Mouse (Mus musculus): Measurements from ENCODE around the gene Trem3. TPM values are rescaled to one million over a fixed set of nuclear protein-coding genes. Genes with fewer than 3 reads are reported as not detected.

The Trem3 gene
- polyA plus RNA-seq, 1 experiment from 2014 or later, result 0.51 TPM

DNA sequence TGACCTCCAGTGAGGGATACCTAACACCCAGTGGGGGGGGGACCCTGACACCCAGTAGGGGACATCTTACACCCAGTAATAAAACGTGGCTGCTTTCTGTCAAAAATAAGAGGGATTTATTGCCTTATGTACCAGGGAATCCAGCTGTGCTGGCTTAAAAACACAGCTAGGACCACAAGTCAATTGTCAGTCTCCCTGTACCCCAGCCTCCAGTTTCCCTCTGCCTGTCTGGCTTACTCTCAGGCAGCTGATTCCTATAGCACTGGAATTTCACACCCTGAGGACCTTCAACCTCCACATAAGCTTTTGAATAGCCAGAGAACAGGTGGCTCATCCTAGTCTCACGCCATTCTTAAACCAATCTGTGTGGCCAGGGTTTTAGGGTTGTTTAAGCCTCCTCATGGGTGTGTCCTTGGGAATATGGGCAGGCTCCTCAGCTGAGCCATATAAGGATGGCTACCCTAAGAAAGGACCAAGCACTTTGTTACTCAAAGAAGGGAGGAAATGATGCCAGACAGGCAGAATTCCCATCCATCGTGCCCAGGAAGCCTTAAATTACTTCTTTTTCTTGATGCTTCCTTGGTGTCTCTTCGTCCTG is 11.7 kb upstream of the Trem3 start:
- Histone ChIP-seq H3K4me2 (ENCODE audit: low read depth, low read length) (no peak overlapping the region), H3K9ac (ENCODE audit: low read length) (no peak overlapping the region), H3K27ac (ENCODE audit: low read length) (no peak overlapping the region), H3K4me3 (ENCODE audit: low read length) (no peak overlapping the region), H3K27me3 (ENCODE audit: control insufficient read depth, insufficient read depth, low read depth, low read length) (no peaks in the 10 kb centered on the region), H3K4me1 (replicated peaks; ENCODE audit: control insufficient read depth, insufficient read depth, low read length) (no peaks in the 10 kb centered on the region), H3K36me3 (ENCODE audit: control insufficient read depth, insufficient read depth, low read length) (no peaks in the 10 kb centered on the region), H3K9me3 (ENCODE audit: control insufficient read depth, low read length) (no peaks in the 10 kb centered on the region)
- WGBS, result 31% methylated on average over 4 of the region's 4 CpGs
- no peak for ATAC-seq (ENCODE audit: low read depth)

DNA sequence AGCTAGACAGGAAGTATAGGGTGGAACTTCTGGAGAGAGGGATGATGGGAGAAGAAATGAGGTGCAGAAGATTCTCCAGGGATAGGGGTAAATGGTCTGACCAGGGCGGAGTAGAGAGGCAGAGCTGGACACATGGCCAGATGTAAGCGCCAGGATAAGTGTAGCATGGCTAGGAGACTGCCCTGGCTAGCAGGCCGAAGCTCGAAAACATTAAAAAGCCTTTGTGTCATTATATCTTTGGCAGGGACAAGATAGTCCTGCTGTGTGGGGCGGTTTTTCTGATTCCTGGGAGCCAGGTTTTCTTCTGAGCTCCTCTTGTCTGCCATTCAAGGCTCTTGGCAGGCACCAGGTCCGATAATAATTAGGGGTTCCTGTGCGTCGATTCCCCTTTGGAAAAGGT is 10.0 kb upstream of the Trem3 start:
- H3K9me3 ChIP-seq (ENCODE audit: control insufficient read depth, low read length), result no peaks in the 10 kb centered on the region
- no peak overlapping the region for H3K4me2 ChIP-seq (ENCODE audit: low read depth, low read length)
- no peak overlapping the region for H3K9ac ChIP-seq (ENCODE audit: low read length)
- H3K27me3 ChIP-seq (ENCODE audit: control insufficient read depth, insufficient read depth, low read depth, low read length), result no peaks in the 10 kb centered on the region
- no peak overlapping the region for H3K4me3 ChIP-seq (ENCODE audit: low read length)
- H3K4me1 ChIP-seq (replicated peaks; ENCODE audit: control insufficient read depth, insufficient read depth, low read length), result no peaks in the 10 kb centered on the region
- 85% methylated on average over 8 of the region's 8 CpGs for WGBS
- no peak for ATAC-seq (ENCODE audit: low read depth)
- H3K27ac ChIP-seq (ENCODE audit: low read length), result no peak overlapping the region
- H3K36me3 ChIP-seq (ENCODE audit: control insufficient read depth, insufficient read depth, low read length), result no peaks in the 10 kb centered on the region

DNA sequence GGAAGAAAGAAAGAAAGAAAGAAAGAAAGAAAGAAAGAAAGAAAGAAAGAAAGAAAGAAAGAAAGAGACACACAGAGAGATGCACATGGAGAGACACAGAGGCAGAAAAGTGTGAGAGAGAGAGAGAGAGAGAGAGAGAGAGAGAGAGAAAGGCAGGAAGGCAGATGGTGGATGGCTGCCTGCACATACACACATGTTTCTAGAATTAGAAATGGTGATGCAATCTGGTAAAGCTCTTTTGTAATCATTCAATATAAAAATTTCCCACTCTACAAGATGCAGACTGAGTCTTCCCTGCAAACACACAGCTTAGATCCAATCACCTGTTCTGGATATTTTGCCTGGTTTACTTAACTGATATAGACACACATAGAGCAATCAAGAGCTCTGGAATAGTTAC is 1.5 kb downstream of the Trem3 start:
- no peak overlapping the region for H3K27ac ChIP-seq (ENCODE audit: low read length)
- no peak for ATAC-seq (ENCODE audit: low read depth)
- no peaks in the 10 kb centered on the region for H3K27me3 ChIP-seq (ENCODE audit: control insufficient read depth, insufficient read depth, low read depth, low read length)
- H3K4me1 ChIP-seq (replicated peaks; ENCODE audit: control insufficient read depth, insufficient read depth, low read length), result no peaks in the 10 kb centered on the region
- no peaks in the 10 kb centered on the region for H3K9me3 ChIP-seq (ENCODE audit: control insufficient read depth, low read length)
- H3K4me2 ChIP-seq (ENCODE audit: low read depth, low read length), result no peak overlapping the region
- no peak overlapping the region for H3K4me3 ChIP-seq (ENCODE audit: low read length)
- no peaks in the 10 kb centered on the region for H3K36me3 ChIP-seq (ENCODE audit: control insufficient read depth, insufficient read depth, low read length)
- H3K9ac ChIP-seq (ENCODE audit: low read length), result no peak overlapping the region

DNA sequence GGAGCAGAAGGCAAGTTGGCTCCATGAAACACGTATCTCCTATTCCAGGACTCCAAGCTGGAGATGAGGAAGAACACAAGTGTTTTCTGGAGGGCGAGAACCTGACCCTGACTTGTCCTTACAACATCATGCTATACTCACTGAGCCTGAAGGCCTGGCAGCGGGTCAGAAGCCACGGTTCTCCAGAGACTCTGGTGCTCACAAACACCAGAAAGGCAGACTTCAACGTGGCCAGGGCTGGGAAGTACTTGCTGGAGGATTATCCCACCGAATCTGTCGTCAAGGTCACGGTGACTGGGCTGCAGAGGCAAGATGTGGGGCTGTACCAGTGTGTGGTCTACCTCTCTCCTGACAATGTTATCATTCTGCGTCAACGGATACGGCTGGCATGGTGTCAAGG is 1.9 kb downstream of the Trem3 start:
- H3K4me1 ChIP-seq (replicated peaks; ENCODE audit: control insufficient read depth, insufficient read depth, low read length), result no peaks in the 10 kb centered on the region
- no peaks in the 10 kb centered on the region for H3K9me3 ChIP-seq (ENCODE audit: control insufficient read depth, low read length)
- H3K36me3 ChIP-seq (ENCODE audit: control insufficient read depth, insufficient read depth, low read length), result no peaks in the 10 kb centered on the region
- no peak overlapping the region for H3K9ac ChIP-seq (ENCODE audit: low read length)
- 63% methylated on average over 11 of the region's 11 CpGs for WGBS
- H3K27ac ChIP-seq (ENCODE audit: low read length), result no peak overlapping the region
- no peaks in the 10 kb centered on the region for H3K27me3 ChIP-seq (ENCODE audit: control insufficient read depth, insufficient read depth, low read depth, low read length)
- no peak overlapping the region for H3K4me3 ChIP-seq (ENCODE audit: low read length)
- ATAC-seq (ENCODE audit: low read depth), result no peak
- H3K4me2 ChIP-seq (ENCODE audit: low read depth, low read length), result no peak overlapping the region

GRCm38 (mm10) chr17:48250631-48251030 is 3.1 kb downstream of the Trem3 start:
- Histone ChIP-seq H3K36me3 (ENCODE audit: control insufficient read depth, insufficient read depth, low read length) (no peaks in the 10 kb centered on the region), H3K27ac (ENCODE audit: low read length) (no peak overlapping the region), H3K4me2 (ENCODE audit: low read depth, low read length) (no peak overlapping the region), H3K4me1 (replicated peaks; ENCODE audit: control insufficient read depth, insufficient read depth, low read length) (no peaks in the 10 kb centered on the region), H3K27me3 (ENCODE audit: control insufficient read depth, insufficient read depth, low read depth, low read length) (no peaks in the 10 kb centered on the region), H3K9me3 (ENCODE audit: control insufficient read depth, low read length) (no peaks in the 10 kb centered on the region), H3K9ac (ENCODE audit: low read length) (no peak overlapping the region), H3K4me3 (ENCODE audit: low read length) (no peak overlapping the region)
- no peak for ATAC-seq (ENCODE audit: low read depth)
- 80% methylated on average over 7 of the region's 7 CpGs for WGBS

DNA sequence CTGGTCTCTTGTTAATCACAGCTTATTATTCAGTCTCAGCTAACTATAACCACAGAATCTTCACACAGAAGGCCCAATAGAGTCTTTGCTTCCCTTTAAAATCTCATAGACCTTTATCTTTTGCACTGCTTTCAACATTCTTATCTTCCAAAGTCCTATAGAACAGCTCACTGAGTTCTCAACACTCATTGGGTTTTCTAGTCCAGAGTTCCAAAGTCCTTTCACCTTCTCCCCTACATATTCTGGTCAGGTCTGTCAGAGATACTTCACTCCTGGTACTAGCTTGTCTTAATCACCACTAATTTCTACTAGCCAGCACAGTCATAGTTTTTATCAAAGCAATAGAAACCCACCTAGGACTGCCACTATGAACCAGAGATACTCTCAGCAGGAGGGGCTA is 9.0 kb downstream of the Trem3 start:
- Histone ChIP-seq H3K9ac (ENCODE audit: low read length) (no peak overlapping the region), H3K9me3 (ENCODE audit: control insufficient read depth, low read length) (no peaks in the 10 kb centered on the region), H3K36me3 (ENCODE audit: control insufficient read depth, insufficient read depth, low read length) (no peaks in the 10 kb centered on the region), H3K4me2 (ENCODE audit: low read depth, low read length) (no peak overlapping the region), H3K4me1 (replicated peaks; ENCODE audit: control insufficient read depth, insufficient read depth, low read length) (no peaks in the 10 kb centered on the region), H3K27ac (ENCODE audit: low read length) (no peak overlapping the region), H3K27me3 (ENCODE audit: control insufficient read depth, insufficient read depth, low read depth, low read length) (no peaks in the 10 kb centered on the region), H3K4me3 (ENCODE audit: low read length) (no peak overlapping the region)
- ATAC-seq (ENCODE audit: low read depth), result no peak

DNA sequence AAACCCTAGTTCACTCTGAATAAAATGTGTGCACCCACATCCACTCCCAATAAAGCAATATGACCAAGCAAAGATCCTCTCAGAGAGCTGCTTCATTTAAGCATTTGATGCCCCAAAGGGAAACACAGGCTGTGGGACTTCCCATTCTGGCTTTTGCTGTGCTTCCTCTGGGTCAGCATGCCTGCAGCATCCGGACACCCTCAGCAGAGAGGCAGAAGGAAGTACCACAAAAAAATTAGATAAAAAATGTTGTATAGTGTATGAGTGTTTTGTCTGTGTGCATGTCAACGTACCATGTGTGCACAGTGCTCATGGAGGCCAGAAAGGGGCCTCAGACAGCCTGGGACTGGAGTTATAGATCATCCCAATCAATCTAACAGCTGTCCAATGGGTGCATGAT is 14.3 kb downstream of the Trem3 start:
- no peaks in the 10 kb centered on the region for H3K4me1 ChIP-seq (replicated peaks; ENCODE audit: control insufficient read depth, insufficient read depth, low read length)
- WGBS, result 59% methylated on average over 2 of the region's 2 CpGs
- no peak for ATAC-seq (ENCODE audit: low read depth)
- no peak overlapping the region for H3K9ac ChIP-seq (ENCODE audit: low read length)
- H3K9me3 ChIP-seq (ENCODE audit: control insufficient read depth, low read length), result no peaks in the 10 kb centered on the region
- H3K27ac ChIP-seq (ENCODE audit: low read length), result no peak overlapping the region
- H3K4me3 ChIP-seq (ENCODE audit: low read length), result no peak overlapping the region
- H3K36me3 ChIP-seq (ENCODE audit: control insufficient read depth, insufficient read depth, low read length), result no peaks in the 10 kb centered on the region
- no peaks in the 10 kb centered on the region for H3K27me3 ChIP-seq (ENCODE audit: control insufficient read depth, insufficient read depth, low read depth, low read length)
- no peak overlapping the region for H3K4me2 ChIP-seq (ENCODE audit: low read depth, low read length)

DNA sequence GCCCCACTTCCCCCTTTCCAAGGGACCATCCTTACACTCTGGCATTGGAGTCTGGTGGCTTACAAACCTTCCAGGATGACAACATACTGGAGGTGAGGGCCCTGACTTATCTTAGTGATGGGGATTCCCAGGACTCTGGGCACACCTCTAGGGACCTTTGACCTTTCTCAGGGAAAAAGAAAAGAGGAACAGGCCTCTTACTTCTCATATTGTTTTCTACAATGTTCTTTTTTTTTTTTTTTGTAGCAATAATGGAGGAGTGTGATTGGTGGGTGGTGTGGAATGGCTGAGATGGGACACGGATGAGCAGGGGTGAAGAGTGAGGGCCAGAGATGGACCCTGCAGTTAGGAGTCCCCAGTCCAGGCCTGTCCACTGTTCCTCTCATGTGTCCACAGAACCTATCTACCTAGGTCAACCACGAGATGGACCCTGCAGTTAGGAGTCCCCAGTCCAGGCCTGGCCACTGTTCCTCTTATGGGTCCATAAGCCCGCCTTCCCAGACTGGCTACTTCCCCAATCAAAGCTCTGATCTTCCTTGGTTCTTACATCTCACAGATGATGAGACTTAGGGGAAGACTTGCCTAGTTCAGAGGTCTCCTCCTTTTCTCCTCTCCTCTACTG is 16.3 kb downstream of the Trem3 start, which contains the start of gene Treml4:
Gene Treml4 (plus strand): TSS at position 555 of the 622 bp plus-strand sequence.
- no peaks in the 10 kb centered on the region for H3K36me3 ChIP-seq (ENCODE audit: control insufficient read depth, insufficient read depth, low read length)
- no peak for ATAC-seq (ENCODE audit: low read depth)
- no peak within 1 kb of the TSS for H3K27ac ChIP-seq (ENCODE audit: low read length)
- WGBS, result 91% methylated on average over 3 of the region's 3 CpGs
- no peaks in the 10 kb centered on the region for H3K9me3 ChIP-seq (ENCODE audit: control insufficient read depth, low read length)
- no peaks in the 10 kb centered on the region for H3K27me3 ChIP-seq (ENCODE audit: control insufficient read depth, insufficient read depth, low read depth, low read length)
- H3K9ac ChIP-seq (ENCODE audit: low read length), result no peak within 1 kb of the TSS
- no peak within 1 kb of the TSS for H3K4me2 ChIP-seq (ENCODE audit: low read depth, low read length)
- H3K4me1 ChIP-seq (replicated peaks; ENCODE audit: control insufficient read depth, insufficient read depth, low read length), result no peaks in the 10 kb centered on the region
- H3K4me3 ChIP-seq (ENCODE audit: low read length), result no peak within 1 kb of the TSS

DNA sequence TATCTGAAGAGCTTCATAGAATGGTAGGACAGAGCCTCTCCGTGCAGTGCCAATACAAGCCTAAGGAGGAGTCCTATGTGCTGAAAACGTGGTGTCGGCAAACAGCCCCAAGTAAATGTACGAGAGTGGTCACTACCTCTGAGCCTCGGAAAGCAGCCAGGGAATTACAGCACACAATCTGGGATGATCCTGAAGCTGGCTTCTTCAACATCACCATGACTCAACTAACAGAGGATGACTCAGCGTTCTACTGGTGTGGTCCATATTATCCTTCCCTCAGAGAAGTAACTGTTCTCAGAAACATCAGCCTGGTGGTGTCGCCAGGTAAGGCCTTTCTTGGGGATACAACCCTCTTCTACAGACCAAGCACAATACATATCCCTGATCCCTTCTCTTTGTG is 17.1 kb downstream of the Trem3 start:
- Histone ChIP-seq H3K9ac (ENCODE audit: low read length) (no peak overlapping the region), H3K4me1 (replicated peaks; ENCODE audit: control insufficient read depth, insufficient read depth, low read length) (no peaks in the 10 kb centered on the region), H3K4me2 (ENCODE audit: low read depth, low read length) (no peak overlapping the region), H3K4me3 (ENCODE audit: low read length) (no peak overlapping the region), H3K27ac (ENCODE audit: low read length) (no peak overlapping the region), H3K9me3 (ENCODE audit: control insufficient read depth, low read length) (no peaks in the 10 kb centered on the region), H3K36me3 (ENCODE audit: control insufficient read depth, insufficient read depth, low read length) (no peaks in the 10 kb centered on the region), H3K27me3 (ENCODE audit: control insufficient read depth, insufficient read depth, low read depth, low read length) (no peaks in the 10 kb centered on the region)
- ATAC-seq (ENCODE audit: low read depth), result no peak
- WGBS, result 85% methylated on average over 7 of the region's 7 CpGs

GRCm38 (mm10) chr17:48266138-48266537 is 18.6 kb downstream of the Trem3 start:
- H3K36me3 ChIP-seq (ENCODE audit: control insufficient read depth, insufficient read depth, low read length), result no peaks in the 10 kb centered on the region
- no peak for ATAC-seq (ENCODE audit: low read depth)
- H3K27ac ChIP-seq (ENCODE audit: low read length), result no peak overlapping the region
- H3K9me3 ChIP-seq (ENCODE audit: control insufficient read depth, low read length), result no peaks in the 10 kb centered on the region
- no peaks in the 10 kb centered on the region for H3K4me1 ChIP-seq (replicated peaks; ENCODE audit: control insufficient read depth, insufficient read depth, low read length)
- no peaks in the 10 kb centered on the region for H3K27me3 ChIP-seq (ENCODE audit: control insufficient read depth, insufficient read depth, low read depth, low read length)
- H3K4me2 ChIP-seq (ENCODE audit: low read depth, low read length), result no peak overlapping the region
- no peak overlapping the region for H3K9ac ChIP-seq (ENCODE audit: low read length)
- WGBS, result 15% methylated on average over 2 of the region's 2 CpGs
- H3K4me3 ChIP-seq (ENCODE audit: low read length), result no peak overlapping the region
